Mouse (Mus musculus) liver, adult (tissue): ENCODE data around the gene Chn2.
A peak's percentile ranks its signal among the peaks of the same experiment; 100 is the strongest.

ENCODE experiments used
- GATA4 ChIP-seq: IDR thresholded peaks from 2 replicates; pipeline ENCODE4 v1.6.1; 2014; ENCODE audit warnings: mild to moderate bottlenecking, low read length; ENCODE audit not compliant: insufficient replicate concordance

Chn2 gene

GRCm38 (mm10) chr6:54231769-54232558, 192.6 kb downstream of the Chn2 start:
- TF ChIP-seq GATA4 = peak; percentile 93; the same call in 1 of the 2 replicates

GRCm38 (mm10) chr6:54236441-54236840, 197.1 kb downstream of the Chn2 start:
- TF ChIP-seq GATA4 = no peak

- no peak for TF ChIP-seq GATA4
Measured at GRCm38 (mm10) chr6:54241761-54242160, 202.4 kb downstream of the Chn2 start.

- no peak for TF ChIP-seq GATA4
Measured at GRCm38 (mm10) chr6:54242286-54242685, 202.9 kb downstream of the Chn2 start.

- TF ChIP-seq GATA4 = no peak
Measured at GRCm38 (mm10) chr6:54248354-54249252, 209.2 kb downstream of the Chn2 start.

- no peak; the same call in 1 of the 2 replicates for TF ChIP-seq GATA4
Measured at GRCm38 (mm10) chr6:54251401-54252191, 212.2 kb downstream of the Chn2 start.

GRCm38 (mm10) chr6:54253206-54253605, 213.9 kb downstream of the Chn2 start:
- TF ChIP-seq GATA4 = no peak

- TF ChIP-seq GATA4 = no peak
Measured at GRCm38 (mm10) chr6:54253881-54254280, 214.5 kb downstream of the Chn2 start.

- no peak for TF ChIP-seq GATA4
Measured at GRCm38 (mm10) chr6:54254759-54255158, 215.4 kb downstream of the Chn2 start.

- TF ChIP-seq GATA4 = no peak
Measured at GRCm38 (mm10) chr6:54255321-54255720, 216.0 kb downstream of the Chn2 start.

- TF ChIP-seq GATA4 = peak; percentile 63; the same call in 1 of the 2 replicates
Measured at GRCm38 (mm10) chr6:54256397-54256796, 217.0 kb downstream of the Chn2 start.

GRCm38 (mm10) chr6:54257552-54257951, 218.2 kb downstream of the Chn2 start:
- TF ChIP-seq GATA4 = no peak

GRCm38 (mm10) chr6:54258462-54258861, 219.1 kb downstream of the Chn2 start:
- no peak for TF ChIP-seq GATA4

GRCm38 (mm10) chr6:54262732-54263131, 223.4 kb downstream of the Chn2 start:
- no peak for TF ChIP-seq GATA4

- TF ChIP-seq GATA4 = no peak
Measured at GRCm38 (mm10) chr6:54263890-54264289, 224.5 kb downstream of the Chn2 start.
